Mouse (Mus musculus): Measurements from ENCODE around the gene Gckr. TPM values are rescaled to one million over a fixed set of nuclear protein-coding genes. Genes with fewer than 3 reads are reported as not detected.

Gene Gckr
- polyA plus RNA-seq, 1 experiment, result 0.05 TPM

DNA sequence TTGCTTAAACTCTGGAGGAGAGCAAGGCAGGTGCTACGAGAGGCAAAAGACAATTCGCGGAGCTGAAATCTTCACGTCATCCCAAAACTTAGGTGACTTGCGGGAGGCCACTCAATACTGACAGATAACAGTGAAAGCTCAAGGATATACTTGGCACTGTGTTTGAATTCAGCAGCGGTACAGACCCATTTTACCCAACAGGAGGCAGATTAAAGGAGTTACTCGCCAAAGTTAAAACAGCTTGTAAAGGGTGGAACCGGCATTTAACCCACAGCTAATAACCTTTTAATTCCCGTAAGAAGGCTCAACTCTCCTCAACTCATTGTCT, 5.9 kb upstream of the Gckr start:
- peaks cover 11% of the 10 kb centered on the region for H3K27me3 ChIP-seq (ENCODE audit: control insufficient read depth, insufficient read depth, low read length)
- H3K36me3 ChIP-seq (ENCODE audit: control insufficient read depth, insufficient read depth, low read length), result no peaks in the 10 kb centered on the region
- no peak; the same call in 1 of the 2 replicates for TF ChIP-seq POLR2A (IDR thresholded peaks at IDR 0.05; ENCODE audit: control insufficient read depth, extremely low read depth, insufficient read depth, low read length, poor library complexity)
- TF ChIP-seq CTCF (IDR thresholded peaks at IDR 0.05; ENCODE audit: borderline replicate concordance, control insufficient read depth, extremely low read depth, insufficient read depth, low read length, poor library complexity), result no peak
- 6% methylated on average over 9 of the region's 9 CpGs for WGBS
- peak overlapping the region; percentile 58 for H3K4me3 ChIP-seq (ENCODE audit: control insufficient read depth, insufficient read depth, low read length)
- peaks cover 11% of the 10 kb centered on the region for H3K4me1 ChIP-seq (replicated peaks; ENCODE audit: control insufficient read depth, insufficient read depth, low read length)
- DNase-seq, result no peak
- peak overlapping the region; percentile 52 for H3K27ac ChIP-seq (ENCODE audit: control insufficient read depth, insufficient read depth, low read length)

DNA sequence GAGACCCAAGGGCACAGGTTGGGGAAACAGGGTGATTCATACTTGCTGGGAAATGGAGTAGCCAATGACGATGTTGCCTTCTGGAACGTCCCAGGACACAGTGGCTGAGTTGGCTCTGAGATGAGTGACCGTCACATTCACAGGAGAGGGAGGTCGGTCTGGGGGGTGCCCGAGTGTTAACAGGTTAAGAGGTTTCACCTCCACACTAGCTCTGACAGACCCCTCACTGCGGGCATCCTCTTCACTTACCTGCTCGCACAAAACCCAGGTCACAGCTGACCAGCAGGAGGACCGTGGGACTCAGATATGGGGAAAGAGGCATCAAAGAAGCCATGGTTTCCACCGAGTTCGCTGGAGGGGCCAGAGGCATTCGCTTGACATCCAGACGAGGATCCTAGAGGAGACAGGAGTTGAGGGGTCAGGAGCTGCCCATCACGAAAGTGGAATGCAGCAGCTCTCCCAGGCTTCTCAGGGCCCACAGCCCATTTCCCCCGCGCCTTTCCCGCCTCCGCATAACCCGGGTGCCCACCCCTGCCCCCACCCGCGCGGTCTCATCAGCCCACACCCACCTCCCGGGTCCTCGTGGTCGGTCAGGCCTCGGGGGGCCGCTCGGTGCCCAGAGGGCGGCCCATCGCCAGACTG, 2.2 kb upstream of the Gckr start:
- H3K4me3 ChIP-seq (ENCODE audit: control insufficient read depth, insufficient read depth, low read length), result peak overlapping the region; percentile 32
- 31% methylated on average over 29 of the region's 29 CpGs for WGBS
- peaks cover 11% of the 10 kb centered on the region for H3K4me1 ChIP-seq (replicated peaks; ENCODE audit: control insufficient read depth, insufficient read depth, low read length)
- no peaks in the 10 kb centered on the region for H3K36me3 ChIP-seq (ENCODE audit: control insufficient read depth, insufficient read depth, low read length)
- no peak for TF ChIP-seq CTCF (IDR thresholded peaks at IDR 0.05; ENCODE audit: borderline replicate concordance, control insufficient read depth, extremely low read depth, insufficient read depth, low read length, poor library complexity)
- TF ChIP-seq POLR2A (IDR thresholded peaks at IDR 0.05; ENCODE audit: control insufficient read depth, extremely low read depth, insufficient read depth, low read length, poor library complexity), result no peak
- DNase-seq, result no peak
- H3K27ac ChIP-seq (ENCODE audit: control insufficient read depth, insufficient read depth, low read length), result no peak overlapping the region
- peaks cover 11% of the 10 kb centered on the region for H3K27me3 ChIP-seq (ENCODE audit: control insufficient read depth, insufficient read depth, low read length)

DNA sequence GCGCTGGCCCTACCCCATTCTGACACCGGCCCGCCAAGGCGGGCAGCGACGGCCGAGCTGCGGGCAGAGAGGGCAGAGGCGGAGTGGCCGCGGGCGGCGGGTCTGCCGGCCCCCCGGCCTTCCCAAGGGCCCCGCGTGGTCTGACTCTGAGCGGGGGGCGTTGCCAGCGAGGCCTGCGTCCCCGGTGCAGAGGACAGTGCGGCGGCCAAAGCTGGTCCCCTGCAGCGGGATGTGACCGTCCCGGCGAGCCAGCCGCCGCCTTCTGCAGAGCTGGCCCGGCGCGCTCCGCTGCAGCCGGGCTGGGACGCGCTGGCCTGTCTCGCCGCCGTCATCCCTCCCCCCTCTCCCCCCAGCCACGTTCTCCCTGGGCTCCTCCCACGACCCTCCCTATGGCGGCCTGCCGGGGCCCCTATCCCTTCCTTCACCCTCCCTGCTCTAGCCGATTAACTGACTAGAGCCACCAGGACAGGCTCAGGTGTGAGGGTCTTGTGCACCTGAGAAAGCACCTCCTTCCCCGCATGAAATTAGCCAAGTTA, 1.6 kb upstream of the Gckr start, which contains the start of gene Fndc4:
TSS of gene Fndc4 (minus strand) at position 475 of the 536 bp plus-strand sequence.
- Histone ChIP-seq H3K36me3 (ENCODE audit: control insufficient read depth, insufficient read depth, low read length) (no peaks in the 10 kb centered on the region), H3K4me3 (ENCODE audit: control insufficient read depth, insufficient read depth, low read length) (peak within 1 kb of the TSS; percentile 32), H3K27ac (ENCODE audit: control insufficient read depth, insufficient read depth, low read length) (no peak within 1 kb of the TSS), H3K4me1 (replicated peaks; ENCODE audit: control insufficient read depth, insufficient read depth, low read length) (peaks cover 8% of the 10 kb centered on the region; the same call in 1 of the 2 replicates), H3K27me3 (ENCODE audit: control insufficient read depth, insufficient read depth, low read length) (peaks cover 11% of the 10 kb centered on the region)
- TF ChIP-seq CTCF (IDR thresholded peaks at IDR 0.05; ENCODE audit: borderline replicate concordance, control insufficient read depth, extremely low read depth, insufficient read depth, low read length, poor library complexity) (no peak), POLR2A (IDR thresholded peaks at IDR 0.05; ENCODE audit: control insufficient read depth, extremely low read depth, insufficient read depth, low read length, poor library complexity) (no peak)
- 4% methylated on average over 33 of the region's 46 CpGs for WGBS
- no peak for DNase-seq

DNA sequence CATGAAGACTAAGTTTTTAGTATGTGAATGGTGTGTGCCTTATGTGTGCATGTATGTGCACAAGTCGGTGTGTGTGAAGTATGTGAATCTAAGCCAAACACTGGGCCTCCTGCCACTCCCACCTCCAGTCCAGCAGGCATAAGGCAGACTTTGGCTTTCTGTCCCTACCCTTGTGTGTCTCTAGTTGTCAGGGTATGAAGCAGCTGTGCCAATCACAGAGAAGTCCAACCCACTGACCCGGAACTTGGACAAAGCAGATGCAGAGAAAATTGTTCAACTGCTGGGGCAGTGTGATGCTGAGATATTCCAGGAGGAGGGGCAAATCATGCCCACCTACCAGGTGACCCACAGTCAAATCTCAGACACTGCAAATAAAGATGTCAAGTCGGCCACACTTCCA, 738 bp downstream of the Gckr start:
- TF ChIP-seq POLR2A (IDR thresholded peaks at IDR 0.05; ENCODE audit: control insufficient read depth, extremely low read depth, insufficient read depth, low read length, poor library complexity) (no peak), CTCF (IDR thresholded peaks at IDR 0.05; ENCODE audit: borderline replicate concordance, control insufficient read depth, extremely low read depth, insufficient read depth, low read length, poor library complexity) (no peak)
- Histone ChIP-seq H3K4me1 (replicated peaks; ENCODE audit: control insufficient read depth, insufficient read depth, low read length) (0 out of 2 replicates have a peak, but pooled peaks cover 6% of the 10 kb centered on the region), H3K27ac (ENCODE audit: control insufficient read depth, insufficient read depth, low read length) (no peak overlapping the region), H3K4me3 (ENCODE audit: control insufficient read depth, insufficient read depth, low read length) (no peak overlapping the region), H3K36me3 (ENCODE audit: control insufficient read depth, insufficient read depth, low read length) (no peaks in the 10 kb centered on the region), H3K27me3 (ENCODE audit: control insufficient read depth, insufficient read depth, low read length) (peaks cover 11% of the 10 kb centered on the region)
- no peak for DNase-seq
- 75% methylated on average over 3 of the region's 3 CpGs for WGBS

DNA sequence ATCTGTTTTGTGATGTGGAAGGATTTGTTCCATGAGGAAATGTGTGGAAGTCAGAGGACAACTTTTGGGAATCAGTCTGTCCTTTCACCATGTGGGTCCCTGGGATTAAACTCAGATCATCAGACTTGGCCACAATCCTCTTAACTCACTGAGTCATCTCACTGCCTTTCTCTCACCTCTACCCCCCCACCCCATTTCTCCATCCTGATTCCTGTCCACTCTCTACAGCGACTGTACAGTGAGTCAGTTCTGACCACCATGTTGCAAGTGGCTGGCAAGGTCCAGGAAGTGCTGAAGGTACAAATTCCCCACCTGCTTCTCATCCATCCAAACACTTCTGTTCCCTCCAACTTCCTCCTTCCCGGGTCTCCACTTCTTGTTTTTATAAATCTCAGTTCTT, 1.2 kb downstream of the Gckr start:
- no peak for DNase-seq
- H3K4me3 ChIP-seq (ENCODE audit: control insufficient read depth, insufficient read depth, low read length), result no peak overlapping the region
- WGBS, result 16% methylated on average over 2 of the region's 2 CpGs
- H3K27ac ChIP-seq (ENCODE audit: control insufficient read depth, insufficient read depth, low read length), result no peak overlapping the region
- H3K27me3 ChIP-seq (ENCODE audit: control insufficient read depth, insufficient read depth, low read length), result peaks cover 11% of the 10 kb centered on the region
- no peaks in the 10 kb centered on the region for H3K36me3 ChIP-seq (ENCODE audit: control insufficient read depth, insufficient read depth, low read length)
- 0 out of 2 replicates have a peak, but pooled peaks cover 6% of the 10 kb centered on the region for H3K4me1 ChIP-seq (replicated peaks; ENCODE audit: control insufficient read depth, insufficient read depth, low read length)
- no peak for TF ChIP-seq CTCF (IDR thresholded peaks at IDR 0.05; ENCODE audit: borderline replicate concordance, control insufficient read depth, extremely low read depth, insufficient read depth, low read length, poor library complexity)
- no peak for TF ChIP-seq POLR2A (IDR thresholded peaks at IDR 0.05; ENCODE audit: control insufficient read depth, extremely low read depth, insufficient read depth, low read length, poor library complexity)

DNA sequence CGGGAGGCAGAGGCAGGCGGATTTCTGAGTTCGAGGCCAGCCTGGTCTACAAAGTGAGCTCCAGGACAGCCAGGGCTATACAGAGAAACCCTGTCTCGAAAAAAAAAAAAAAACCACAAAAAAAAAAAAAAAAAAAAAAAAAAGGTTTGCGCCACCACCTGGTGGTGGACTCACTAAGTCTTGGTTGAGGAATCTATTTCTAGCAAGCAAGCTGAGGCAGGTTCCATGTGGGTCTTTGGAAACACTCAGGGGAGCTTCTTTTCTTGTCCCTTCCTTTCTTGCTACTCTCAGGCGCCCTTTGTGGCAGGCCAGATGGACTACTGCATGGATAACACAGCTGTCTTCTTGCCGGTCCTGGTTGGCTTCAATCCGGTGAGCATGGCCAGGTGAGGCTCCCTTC, 4.6 kb downstream of the Gckr start:
- Histone ChIP-seq H3K4me3 (ENCODE audit: control insufficient read depth, insufficient read depth, low read length) (no peak overlapping the region), H3K4me1 (replicated peaks; ENCODE audit: control insufficient read depth, insufficient read depth, low read length) (no peaks in the 10 kb centered on the region), H3K27me3 (ENCODE audit: control insufficient read depth, insufficient read depth, low read length) (no peaks in the 10 kb centered on the region; the same call in 1 of the 2 replicates), H3K36me3 (ENCODE audit: control insufficient read depth, insufficient read depth, low read length) (no peaks in the 10 kb centered on the region), H3K27ac (ENCODE audit: control insufficient read depth, insufficient read depth, low read length) (no peak overlapping the region)
- 50% methylated on average over 8 of the region's 8 CpGs for WGBS
- DNase-seq, result no peak
- TF ChIP-seq POLR2A (IDR thresholded peaks at IDR 0.05; ENCODE audit: control insufficient read depth, extremely low read depth, insufficient read depth, low read length, poor library complexity) (no peak), CTCF (IDR thresholded peaks at IDR 0.05; ENCODE audit: borderline replicate concordance, control insufficient read depth, extremely low read depth, insufficient read depth, low read length, poor library complexity) (no peak)

Data from thymus, adult 2 months (tissue).